Mouse (Mus musculus): Measurements from ENCODE around the gene Carhsp1. TPM values are rescaled to one million over a fixed set of nuclear protein-coding genes. Genes with fewer than 3 reads are reported as not detected.

Carhsp1 gene
- polyA plus RNA-seq, 1 experiment: 110 TPM

GRCm38 (mm10) chr16:8676800-8677199 lies 4.8 kb upstream of the Carhsp1 start:
- Histone ChIP-seq H3ac (ENCODE audit: control insufficient read depth, insufficient read length) (no peak overlapping the region), H3K4me2 (ENCODE audit: low read depth) (no peak overlapping the region), H3K4me3 (no peak overlapping the region), H3K27me3 (ENCODE audit: control insufficient read depth, insufficient read depth, insufficient read length) (no peaks in the 10 kb centered on the region), H3K79me2 (ENCODE audit: control insufficient read depth, insufficient read depth) (no peaks in the 10 kb centered on the region), H3K36me3 (ENCODE audit: control insufficient read depth, insufficient read depth) (no peaks in the 10 kb centered on the region)
- TF ChIP-seq POLR2A (IDR thresholded peaks at IDR 0.05; ENCODE audit: insufficient read length, low read depth) (no peak), REST (IDR thresholded peaks at IDR 0.05; ENCODE audit: insufficient read depth, insufficient read length) (no peak), MYOD1 (IDR thresholded peaks at IDR 0.05; ENCODE audit: control insufficient read depth in 1 of 3, insufficient read length in 2 of 3, low read depth in 2 of 3) (no peak)

- H3K36me3 ChIP-seq (ENCODE audit: control insufficient read depth, insufficient read depth): no peaks in the 10 kb centered on the region
- no peak overlapping the region for H3K4me3 ChIP-seq
- peaks cover under 1% of the 10 kb centered on the region for H3K79me2 ChIP-seq (ENCODE audit: control insufficient read depth, insufficient read depth)
- TF ChIP-seq TCF12 (IDR thresholded peaks at IDR 0.05; ENCODE audit: insufficient read depth, poor library complexity, severe bottlenecking) (no peak), POLR2A (IDR thresholded peaks at IDR 0.05; ENCODE audit: insufficient read length, low read depth) (no peak)
- H3K4me2 ChIP-seq (ENCODE audit: low read depth): no peak overlapping the region
- H3ac ChIP-seq (ENCODE audit: control insufficient read depth, insufficient read length): no peak overlapping the region
- H3K27me3 ChIP-seq (ENCODE audit: control insufficient read depth, insufficient read depth, insufficient read length): no peaks in the 10 kb centered on the region
Measured at GRCm38 (mm10) chr16:8676228-8676627, 4.3 kb upstream of the Carhsp1 start.

GRCm38 (mm10) chr16:8675559-8675958 lies 3.6 kb upstream of the Carhsp1 start:
- Histone ChIP-seq H3K36me3 (ENCODE audit: control insufficient read depth, insufficient read depth) (no peaks in the 10 kb centered on the region), H3K79me2 (ENCODE audit: control insufficient read depth, insufficient read depth) (peaks cover 7% of the 10 kb centered on the region), H3K4me2 (ENCODE audit: low read depth) (no peak overlapping the region), H3K4me3 (no peak overlapping the region), H3ac (ENCODE audit: control insufficient read depth, insufficient read length) (no peak overlapping the region), H3K27me3 (ENCODE audit: control insufficient read depth, insufficient read depth, insufficient read length) (no peaks in the 10 kb centered on the region)
- TF ChIP-seq E2F4 (IDR thresholded peaks at IDR 0.05; ENCODE audit: insufficient read depth) (no peak), REST (IDR thresholded peaks at IDR 0.05; ENCODE audit: insufficient read depth, insufficient read length) (no peak), POLR2AphosphoS2 (IDR thresholded peaks at IDR 0.05; ENCODE audit: insufficient read length, low read depth) (no peak), POLR2A (IDR thresholded peaks at IDR 0.05; ENCODE audit: insufficient read length, low read depth) (no peak), TCF3 (IDR thresholded peaks at IDR 0.05; ENCODE audit: insufficient read length, low read depth) (no peak), SRF (IDR thresholded peaks at IDR 0.05; ENCODE audit: control insufficient read depth, insufficient read length, low read depth) (no peak), USF1 (IDR thresholded peaks at IDR 0.05; ENCODE audit: low read depth) (no peak)

DNA sequence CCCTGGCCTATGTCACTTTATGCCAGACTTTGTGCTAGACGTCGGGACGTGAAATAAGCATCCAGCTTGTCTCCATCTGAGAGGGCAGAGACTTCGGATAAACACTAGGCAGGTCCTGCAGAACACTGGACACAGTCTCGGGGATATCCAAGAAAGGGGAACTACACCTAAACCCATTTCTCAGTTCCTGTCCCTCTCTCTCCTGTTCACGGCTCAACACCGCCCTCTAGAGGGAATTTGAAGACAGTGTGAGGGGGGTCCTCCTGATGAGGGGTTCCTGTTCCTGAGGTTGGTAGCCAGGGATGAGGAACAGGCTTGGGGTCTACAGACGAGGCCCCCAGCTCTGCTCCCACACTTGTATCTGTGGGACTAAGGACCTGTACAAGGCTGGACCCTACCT lies 2.2 kb upstream of the Carhsp1 start:
- Histone ChIP-seq H3K79me2 (ENCODE audit: control insufficient read depth, insufficient read depth) (peaks cover 21% of the 10 kb centered on the region), H3ac (ENCODE audit: control insufficient read depth, insufficient read length) (no peak overlapping the region), H3K36me3 (ENCODE audit: control insufficient read depth, insufficient read depth) (no peaks in the 10 kb centered on the region), H3K4me3 (no peak overlapping the region), H3K27me3 (ENCODE audit: control insufficient read depth, insufficient read depth, insufficient read length) (no peaks in the 10 kb centered on the region), H3K4me2 (ENCODE audit: low read depth) (peak overlapping the region; percentile 42)
- TF ChIP-seq USF1 (IDR thresholded peaks at IDR 0.05; ENCODE audit: low read depth): no peak
- no peak for TF ChIP-seq E2F4 (IDR thresholded peaks at IDR 0.05; ENCODE audit: insufficient read depth)
- no peak for TF ChIP-seq POLR2AphosphoS2 (IDR thresholded peaks at IDR 0.05; ENCODE audit: insufficient read length, low read depth)
- TF ChIP-seq TCF3 (IDR thresholded peaks at IDR 0.05; ENCODE audit: insufficient read length, low read depth): no peak
- TF ChIP-seq TCF12 (IDR thresholded peaks at IDR 0.05; ENCODE audit: insufficient read depth, poor library complexity, severe bottlenecking): no peak
- no peak for TF ChIP-seq SRF (IDR thresholded peaks at IDR 0.05; ENCODE audit: control insufficient read depth, insufficient read length, low read depth)
- TF ChIP-seq MYOD1 (IDR thresholded peaks at IDR 0.05; ENCODE audit: control insufficient read depth in 1 of 3, insufficient read length in 2 of 3, low read depth in 2 of 3): no peak
- no peak for TF ChIP-seq CEBPB (IDR thresholded peaks at IDR 0.05; ENCODE audit: insufficient read depth, poor library complexity, severe bottlenecking)
- TF ChIP-seq POLR2A (IDR thresholded peaks at IDR 0.05; ENCODE audit: insufficient read length, low read depth): no peak
- no peak for TF ChIP-seq MAX (IDR thresholded peaks at IDR 0.05; ENCODE audit: low read depth)
- no peak for TF ChIP-seq MYOG (IDR thresholded peaks at IDR 0.05; ENCODE audit: control insufficient read depth in 1 of 3, insufficient read depth in 1 of 3, insufficient read length in 2 of 3, low read depth in 2 of 3)
- TF ChIP-seq REST (IDR thresholded peaks at IDR 0.05; ENCODE audit: insufficient read depth, insufficient read length): no peak

- TF ChIP-seq MAX (IDR thresholded peaks at IDR 0.05; ENCODE audit: low read depth): no peak
- TF ChIP-seq SRF (IDR thresholded peaks at IDR 0.05; ENCODE audit: control insufficient read depth, insufficient read length, low read depth): no peak
- TF ChIP-seq POLR2AphosphoS2 (IDR thresholded peaks at IDR 0.05; ENCODE audit: insufficient read length, low read depth): no peak
- TF ChIP-seq TCF12 (IDR thresholded peaks at IDR 0.05; ENCODE audit: insufficient read depth, poor library complexity, severe bottlenecking): no peak
- TF ChIP-seq USF1 (IDR thresholded peaks at IDR 0.05; ENCODE audit: low read depth): no peak
- TF ChIP-seq CEBPB (IDR thresholded peaks at IDR 0.05; ENCODE audit: insufficient read depth, poor library complexity, severe bottlenecking): no peak
- no peak for TF ChIP-seq TCF3 (IDR thresholded peaks at IDR 0.05; ENCODE audit: insufficient read length, low read depth)
- no peak for TF ChIP-seq MYOG (IDR thresholded peaks at IDR 0.05; ENCODE audit: control insufficient read depth in 1 of 3, insufficient read depth in 1 of 3, insufficient read length in 2 of 3, low read depth in 2 of 3)
- no peak for TF ChIP-seq REST (IDR thresholded peaks at IDR 0.05; ENCODE audit: insufficient read depth, insufficient read length)
- TF ChIP-seq MYOD1 (IDR thresholded peaks at IDR 0.05; ENCODE audit: control insufficient read depth in 1 of 3, insufficient read length in 2 of 3, low read depth in 2 of 3): no peak
- Histone ChIP-seq H3K79me2 (ENCODE audit: control insufficient read depth, insufficient read depth) (peaks cover 29% of the 10 kb centered on the region), H3K4me2 (ENCODE audit: low read depth) (no peak overlapping the region), H3K36me3 (ENCODE audit: control insufficient read depth, insufficient read depth) (no peaks in the 10 kb centered on the region), H3ac (ENCODE audit: control insufficient read depth, insufficient read length) (no peak overlapping the region), H3K4me3 (no peak overlapping the region), H3K27me3 (ENCODE audit: control insufficient read depth, insufficient read depth, insufficient read length) (no peaks in the 10 kb centered on the region)
Measured at GRCm38 (mm10) chr16:8673343-8673742, 1.4 kb upstream of the Carhsp1 start.
